Mouse (Mus musculus) layer of hippocampus, postnatal 25 days (tissue): ENCODE data around the gene Net1. TPM values are rescaled to one million over a fixed set of nuclear protein-coding genes. Genes with fewer than 3 reads are reported as not detected.
"Not testable (repeated sequence)": the region's sequence is repeated elsewhere in the genome, so short reads cannot be mapped to it uniquely, and the experiment has no call there.

Experiments used
- DNase-seq, 2 experiments: peaks; one replicate each; pipeline ENCODE4 v3.0.0; 2022; ENCODE audit warnings: mixed read lengths in 2 of 2, low spot score in 1 of 2; ENCODE audit errors: extremely low spot score in 1 of 2
- microRNA-seq, 2 experiments: library from miRNA; unstranded; fragments of <30 nt; microRNA quantifications; one replicate each; pipeline ENCODE4 v1.2.0; 2021
- total RNA-seq, 2 experiments: library from RNA; stranded (reverse); gene quantifications; 2 replicates each; pipeline ENCODE4 v1.2.3; 2021

Gene Net1
- total RNA-seq, 2 experiments from 2014 or later, result 33.0 to 38.2 TPM

DNA sequence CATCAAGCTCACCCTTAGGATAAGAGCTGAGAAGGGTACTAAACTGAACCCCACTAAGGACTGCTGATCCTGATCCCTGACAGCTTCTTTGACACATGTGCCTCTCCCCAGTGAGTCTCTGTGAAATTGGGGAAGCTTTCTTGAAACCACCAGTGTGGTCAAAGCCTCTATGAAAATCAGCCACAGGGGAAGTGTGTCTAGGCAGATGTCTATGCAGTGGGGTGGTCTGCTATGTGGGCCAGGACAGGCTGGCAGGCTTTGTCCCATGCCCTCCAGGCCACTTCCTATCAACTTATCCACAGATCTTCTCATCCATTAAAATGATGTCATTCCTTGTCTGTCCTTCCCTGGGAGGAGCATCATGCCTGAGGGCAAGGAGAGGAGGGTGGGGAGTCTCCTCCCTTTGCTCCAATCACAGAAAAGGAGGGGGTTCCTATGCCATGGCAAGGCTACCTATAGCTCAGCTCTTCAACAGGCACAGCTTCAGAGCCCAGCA lies 80.7 kb downstream of the Net1 start, which contains the start of gene Calm4:
Gene Calm4 (plus strand): TSS at position 446 of the 496 bp plus-strand sequence.
- DNase-seq, result not testable (repeated sequence)

DNA sequence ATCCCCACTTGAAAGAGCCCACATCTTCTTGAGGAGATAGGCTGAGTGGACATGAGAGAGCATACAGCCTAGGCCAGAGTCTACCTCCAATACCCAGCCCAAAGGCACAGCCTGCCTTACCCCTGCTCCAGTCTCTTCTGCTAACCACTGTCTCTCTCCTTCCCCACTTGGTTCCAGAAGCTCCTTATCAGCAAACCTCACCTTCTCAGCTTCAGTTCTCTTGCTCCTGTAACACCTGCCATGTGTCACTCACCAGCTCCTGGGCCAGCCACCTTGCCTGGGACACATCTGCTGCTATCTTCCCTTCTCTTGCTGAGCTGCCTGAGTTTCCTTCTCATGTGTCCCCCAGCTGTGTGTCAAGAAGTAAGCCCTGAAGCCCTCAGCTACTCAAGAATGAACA lies 84.4 kb downstream of the Net1 start:
- DNase-seq, result not testable (repeated sequence)

DNA sequence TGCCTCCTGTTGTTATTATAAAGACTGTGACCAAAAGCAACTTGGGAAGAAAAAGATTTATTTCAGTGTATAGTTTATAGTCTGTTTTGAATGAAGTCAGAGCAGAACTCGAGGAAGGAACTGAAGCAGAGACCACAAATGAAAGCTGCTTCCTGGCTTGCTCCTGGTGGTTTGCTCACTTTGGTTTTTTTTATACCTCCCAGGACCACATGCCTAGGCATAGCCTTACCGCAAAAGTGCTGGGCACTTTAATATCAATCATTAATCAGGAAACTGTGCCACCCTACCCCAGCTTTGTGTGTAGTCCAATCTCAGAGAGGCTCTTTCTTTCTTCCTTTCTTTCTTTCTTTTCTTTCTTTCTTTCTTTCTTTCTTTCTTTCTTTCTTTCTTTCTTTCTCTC lies 85.6 kb downstream of the Net1 start:
- no peak for DNase-seq

Small RNA genes within 50 kb of the gene (microRNA-seq; reads per million reads assigned to microRNA genes)
- 0 reads per million in 2 experiments for gene Gm22460

Other genes starting within 250 kb of the Net1 start
- gene Calml3, start 113.9 kb downstream of the Net1 start, total RNA-seq, result not detected
- not detected for gene Calm4, start 80.5 kb downstream of the Net1 start, total RNA-seq
- gene Calm5, start 64.0 kb downstream of the Net1 start, total RNA-seq, result not detected
- not detected for gene Tubal3, start 54 bp upstream of the Net1 start, total RNA-seq
- not detected for gene Ucn3, start 27.1 kb upstream of the Net1 start, total RNA-seq
- gene Akr1c14, start 130.8 kb upstream of the Net1 start, total RNA-seq, result 1 to 10 TPM; 1.1 TPM
- 1 to 10 TPM; 2.9 to 3.4 TPM for gene Akr1c18, start 232.4 kb upstream of the Net1 start, total RNA-seq